19 mouse cellular contexts compared by ENCODE assay signal in the genomic region with DNA sequence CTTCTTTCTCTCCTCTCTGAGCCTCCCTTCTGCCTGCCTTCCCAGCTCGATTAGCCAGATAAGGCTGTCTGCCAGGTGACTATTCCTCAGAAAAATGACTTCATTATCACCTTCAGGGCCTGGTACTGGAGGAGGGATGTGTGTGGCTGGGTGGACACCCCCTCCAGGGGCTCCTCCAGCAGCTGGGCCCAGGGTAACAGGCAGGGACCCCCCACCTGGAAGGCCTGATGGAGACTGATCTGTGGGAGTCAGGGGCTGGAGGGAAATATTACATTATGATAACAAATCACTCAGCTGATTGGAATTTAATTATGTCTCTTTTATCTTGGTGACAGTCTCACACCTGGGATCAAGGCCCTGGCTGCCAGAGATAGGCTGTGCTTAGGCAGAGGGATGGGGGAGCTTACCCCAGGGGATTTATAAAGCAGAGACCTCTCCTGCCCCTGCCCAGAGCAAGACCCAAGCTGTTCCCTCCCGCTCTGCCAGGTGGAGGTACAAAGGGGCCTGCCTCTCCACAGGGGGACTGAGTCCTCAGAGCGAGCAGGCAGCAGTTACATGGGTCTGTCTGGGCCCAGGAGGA. TPM values are rescaled to one million over a fixed set of nuclear protein-coding genes. Genes with fewer than 3 reads are reported as not detected.
A peak's percentile ranks its signal among the peaks of the same experiment; 100 is the strongest.
DNase-seq lines count a peak whose midpoint lies in the region; ATAC-seq and TF ChIP-seq lines count a peak whose summit lies in the region.
"Had no signal": no experiment of that assay in that cellular context is flagged by ENCODE, and none has a peak within 500 bp of the region (broad histone marks: within the 10 kb centered on the region; RNA-seq: fewer than 3 reads in every experiment).

No protein-coding gene starts in this region.

- 0 out of 2 replicates have a peak overlapping the region, but pooled peaks have one; percentile 13 for H3K9ac ChIP-seq in forebrain, embryonic 13.5 days
- no peak overlapping the region for H3K9ac ChIP-seq in forebrain, embryonic 16.5 days (replicated peaks; ENCODE audit: low read depth, low read length)
- H3K9ac ChIP-seq in hindbrain, embryonic 12.5 days = no peak overlapping the region
- H3K9ac ChIP-seq in limb, embryonic 15.5 days = no peak overlapping the region
- H3K9ac ChIP-seq: heart, embryonic 15.5 days; kidney, embryonic 15.5 days; lung, embryonic 15.5 days; stomach, embryonic 15.5 days had no signal

- TF ChIP-seq POLR2A in brain, embryonic 14.5 days (IDR thresholded peaks at IDR 0.05; ENCODE audit: borderline replicate concordance, extremely low read depth, insufficient read depth, insufficient read length, poor library complexity, severe bottlenecking) = no peak

- H3K9me3 ChIP-seq in forebrain, embryonic 13.5 days (replicated peaks) = no peaks in the 10 kb centered on the region
- H3K9me3 ChIP-seq in forebrain, embryonic 16.5 days (ENCODE audit: control insufficient read depth, low read length) = no peaks in the 10 kb centered on the region
- H3K9me3 ChIP-seq in hindbrain, embryonic 12.5 days (replicated peaks) = no peaks in the 10 kb centered on the region
- no peaks in the 10 kb centered on the region for H3K9me3 ChIP-seq in limb, embryonic 15.5 days
- H3K9me3 ChIP-seq: heart, embryonic 15.5 days; kidney, embryonic 15.5 days; lung, embryonic 15.5 days; stomach, embryonic 15.5 days had no signal

- ATAC-seq in forebrain, embryonic 13.5 days = no peak
- ATAC-seq in forebrain, embryonic 16.5 days = no peak
- ATAC-seq in hindbrain, embryonic 12.5 days (ENCODE audit: low FRiP score) = peak; percentile 89
- no peak for ATAC-seq in limb, embryonic 15.5 days (ENCODE audit: insufficient number of reproducible peaks, low FRiP score, low TSS enrichment, low read depth)
- ATAC-seq: inflammation-experienced regulatory T-cells, adult 6 months had no signal

- peaks cover 5% of the 10 kb centered on the region; the same call in 1 of the 2 replicates for H3K4me1 ChIP-seq in forebrain, embryonic 13.5 days
- H3K4me1 ChIP-seq in forebrain, embryonic 16.5 days (replicated peaks; ENCODE audit: control insufficient read depth, insufficient read depth, low read length) = no peaks in the 10 kb centered on the region
- peaks cover 18% of the 10 kb centered on the region for H3K4me1 ChIP-seq in hindbrain, embryonic 12.5 days
- peaks cover 21% of the 10 kb centered on the region for H3K4me1 ChIP-seq in limb, embryonic 15.5 days
- H3K4me1 ChIP-seq: kidney, embryonic 15.5 days had no signal

- no peaks in the 10 kb centered on the region for H3K27me3 ChIP-seq in forebrain, embryonic 13.5 days
- H3K27me3 ChIP-seq in forebrain, embryonic 16.5 days (replicated peaks; ENCODE audit: control insufficient read depth, insufficient read depth, low read length) = no peaks in the 10 kb centered on the region
- peaks cover 2% of the 10 kb centered on the region; the same call in 1 of the 2 replicates for H3K27me3 ChIP-seq in hindbrain, embryonic 12.5 days
- no peaks in the 10 kb centered on the region for H3K27me3 ChIP-seq in limb, embryonic 15.5 days
- H3K27me3 ChIP-seq: lung, embryonic 15.5 days; stomach, embryonic 15.5 days had no signal

- H3K27ac ChIP-seq in forebrain, embryonic 13.5 days = peak overlapping the region; percentile 6; the same call in 1 of the 2 replicates
- H3K27ac ChIP-seq in forebrain, embryonic 16.5 days (ENCODE audit: low read length) = no peak overlapping the region
- peak overlapping the region; percentile 72 for H3K27ac ChIP-seq in hindbrain, embryonic 12.5 days
- H3K27ac ChIP-seq in limb, embryonic 15.5 days = peak overlapping the region; percentile 47
- H3K27ac ChIP-seq: heart, embryonic 15.5 days; kidney, embryonic 15.5 days; lung, embryonic 15.5 days; stomach, embryonic 15.5 days had no signal

- 34% methylated on average over 3 of the region's 3 CpGs for WGBS in forebrain, embryonic 13.5 days
- 31% methylated on average over 3 of the region's 3 CpGs for WGBS in forebrain, embryonic 16.5 days
- 41% methylated on average over 3 of the region's 3 CpGs for WGBS in hindbrain, embryonic 12.5 days
- 29% methylated on average over 3 of the region's 3 CpGs for WGBS in limb, embryonic 15.5 days

- TF ChIP-seq CTCF in brain, embryonic 14.5 days (IDR thresholded peaks at IDR 0.05; ENCODE audit: borderline replicate concordance, extremely low read depth, insufficient read depth, insufficient read length) = no peak

- no peak overlapping the region for H3K4me3 ChIP-seq in forebrain, embryonic 13.5 days
- H3K4me3 ChIP-seq in forebrain, embryonic 16.5 days (replicated peaks; ENCODE audit: low read length) = no peak overlapping the region
- H3K4me3 ChIP-seq in hindbrain, embryonic 12.5 days = no peak overlapping the region
- H3K4me3 ChIP-seq in limb, embryonic 15.5 days = no peak overlapping the region
- H3K4me3 ChIP-seq: heart, embryonic 15.5 days; kidney, embryonic 15.5 days; lung, embryonic 15.5 days; stomach, embryonic 15.5 days had no signal

- DNase-seq in brain, embryonic 14.5 days (ENCODE audit: low read depth) = peak; percentile 31
- DNase-seq in liver = no peak
- DNase-seq in gastrocnemius, adult 8-10 months (ENCODE audit: low spot score in 2 of 2) = no peak
- DNase-seq in lung, postnatal 36 days = no peak
- DNase-seq: adrenal gland, adult 2 months; B cell, adult 2 months; cerebellum, adult 18-20 months; heart, adult 11 months; thymus, postnatal 14 days had no signal

- no peak overlapping the region for H3K4me2 ChIP-seq in forebrain, embryonic 13.5 days
- H3K4me2 ChIP-seq in forebrain, embryonic 16.5 days (ENCODE audit: low read length) = no peak overlapping the region
- no peak overlapping the region for H3K4me2 ChIP-seq in hindbrain, embryonic 12.5 days (replicated peaks)
- H3K4me2 ChIP-seq in limb, embryonic 15.5 days = no peak overlapping the region
- H3K4me2 ChIP-seq: heart, embryonic 15.5 days; kidney, embryonic 15.5 days; liver, embryonic 11.5 days; lung, embryonic 15.5 days; stomach, embryonic 15.5 days had no signal

- no peaks in the 10 kb centered on the region for H3K36me3 ChIP-seq in forebrain, embryonic 13.5 days (ENCODE audit: poor library complexity, severe bottlenecking)
- no peaks in the 10 kb centered on the region for H3K36me3 ChIP-seq in forebrain, embryonic 16.5 days (ENCODE audit: control insufficient read depth, insufficient read depth)
- H3K36me3 ChIP-seq in hindbrain, embryonic 12.5 days = no peaks in the 10 kb centered on the region
- H3K36me3 ChIP-seq in limb, embryonic 15.5 days = no peaks in the 10 kb centered on the region
- H3K36me3 ChIP-seq: heart, embryonic 15.5 days; kidney, embryonic 15.5 days; lung, embryonic 15.5 days; stomach, embryonic 15.5 days had no signal

RNA-seq across cellular contexts. Expression of gene Rxra, which starts 35.2 kb away (rescaled TPM):
- polyA plus RNA-seq in forebrain, embryonic 13.5 days (2015; fragmentation: Nextera tagmentation; extraction: Ambion mirVana) = 4.3 and 4.9 TPM in 2 replicates
- 2.4 and 3.4 TPM in 2 replicates for polyA plus RNA-seq in forebrain, embryonic 16.5 days (2015; fragmentation: Nextera tagmentation; extraction: Ambion mirVana)
- 15.2 and 20.4 TPM in 2 replicates for polyA plus RNA-seq in brain, embryonic 14.5 days (2012; rRNA removed)
- polyA plus RNA-seq in hindbrain, embryonic 12.5 days (2016; fragmentation: Nextera tagmentation; extraction: Ambion mirVana) = 11.1 and 11.2 TPM in 2 replicates
- polyA plus RNA-seq in limb, embryonic 15.5 days (2015; fragmentation: Nextera tagmentation; extraction: Ambion mirVana) = 19.4 and 19.7 TPM in 2 replicates
- 100 to 1,000 TPM; 127 to 155 (median 141) TPM for total RNA-seq in gastrocnemius, adult 8-10 months (2022)
